Mouse (Mus musculus) hematopoietic multipotent progenitor cell, adult 10-12 weeks (in vitro differentiated cells): ENCODE data around the gene Psmb9. TPM values are rescaled to one million over a fixed set of nuclear protein-coding genes. Genes with fewer than 3 reads are reported as not detected.

Experiments used
- polyA plus RNA-seq: library from polyadenylated mRNA; stranded (reverse); fragments of >175 nt; gene quantifications from 2 replicates; pipeline ENCODE4 v1.2.3, GENCODE M21; 2012; ENCODE audit warnings: low replicate concordance

The Psmb9 gene
- 85.6 and 98.9 TPM in 2 replicates for polyA plus RNA-seq

DNA sequence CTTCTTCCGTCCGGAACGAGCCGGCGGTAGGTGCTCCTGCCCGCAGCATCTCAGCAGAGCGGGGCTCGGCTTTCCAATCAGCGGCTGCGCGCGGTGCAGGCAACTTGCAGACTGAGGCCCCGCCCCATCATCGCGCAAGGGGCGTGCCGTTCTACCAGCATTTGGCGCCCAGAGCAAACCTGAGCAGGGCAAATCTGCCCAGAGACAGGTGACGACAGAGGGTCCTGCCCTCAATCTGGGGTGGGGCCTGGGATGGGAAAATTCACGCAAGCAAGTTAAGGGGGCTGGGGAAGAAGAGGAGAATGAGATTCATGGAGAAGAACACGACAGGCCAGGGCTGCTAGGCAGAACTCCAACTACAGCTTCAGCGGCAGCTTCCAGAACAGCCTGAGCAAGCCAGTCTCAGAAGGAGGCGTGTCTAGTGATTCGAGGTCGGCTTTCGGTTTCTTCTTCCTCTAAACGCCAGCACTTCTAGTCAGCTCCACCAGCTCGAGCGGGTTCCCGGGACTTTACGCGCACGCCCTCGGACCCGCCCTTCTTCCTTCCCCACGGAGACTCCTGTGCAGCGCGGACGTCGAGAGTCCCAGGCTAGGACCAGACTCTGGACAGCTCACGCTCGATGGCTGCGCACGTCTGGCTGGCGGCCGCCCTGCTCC, at the start of gene Psmb9, which contains the start of gene Tap1:
TSS of gene Psmb9 (minus strand) at position 504 of the 656 bp plus-strand sequence.
TSS of gene Tap1 (plus strand) at position 293 of the 656 bp plus-strand sequence.

DNA sequence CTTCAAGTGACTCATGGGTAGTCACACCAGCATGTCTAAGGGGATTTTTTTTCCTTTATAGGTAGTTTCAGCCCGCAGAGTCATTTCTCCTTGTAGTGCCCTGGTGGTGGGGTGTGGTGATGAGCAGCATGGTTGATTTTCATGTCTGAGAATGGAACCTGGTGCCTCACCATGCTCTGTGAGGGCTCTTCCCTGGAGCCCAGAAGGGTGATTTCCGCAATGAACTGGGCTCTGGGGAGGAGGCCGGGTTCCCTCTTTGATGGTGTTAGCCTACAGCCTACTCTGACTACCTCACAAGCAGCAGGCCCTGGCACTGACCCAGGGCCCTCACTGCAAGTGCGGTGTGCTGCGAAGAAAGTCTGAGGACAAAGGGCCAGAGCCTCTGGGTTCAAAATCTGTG, 15.9 kb upstream of the Psmb9 start, which contains the start of gene Tap2:
TSS of gene Tap2 (plus strand) at position 84 of the 400 bp plus-strand sequence.

DNA sequence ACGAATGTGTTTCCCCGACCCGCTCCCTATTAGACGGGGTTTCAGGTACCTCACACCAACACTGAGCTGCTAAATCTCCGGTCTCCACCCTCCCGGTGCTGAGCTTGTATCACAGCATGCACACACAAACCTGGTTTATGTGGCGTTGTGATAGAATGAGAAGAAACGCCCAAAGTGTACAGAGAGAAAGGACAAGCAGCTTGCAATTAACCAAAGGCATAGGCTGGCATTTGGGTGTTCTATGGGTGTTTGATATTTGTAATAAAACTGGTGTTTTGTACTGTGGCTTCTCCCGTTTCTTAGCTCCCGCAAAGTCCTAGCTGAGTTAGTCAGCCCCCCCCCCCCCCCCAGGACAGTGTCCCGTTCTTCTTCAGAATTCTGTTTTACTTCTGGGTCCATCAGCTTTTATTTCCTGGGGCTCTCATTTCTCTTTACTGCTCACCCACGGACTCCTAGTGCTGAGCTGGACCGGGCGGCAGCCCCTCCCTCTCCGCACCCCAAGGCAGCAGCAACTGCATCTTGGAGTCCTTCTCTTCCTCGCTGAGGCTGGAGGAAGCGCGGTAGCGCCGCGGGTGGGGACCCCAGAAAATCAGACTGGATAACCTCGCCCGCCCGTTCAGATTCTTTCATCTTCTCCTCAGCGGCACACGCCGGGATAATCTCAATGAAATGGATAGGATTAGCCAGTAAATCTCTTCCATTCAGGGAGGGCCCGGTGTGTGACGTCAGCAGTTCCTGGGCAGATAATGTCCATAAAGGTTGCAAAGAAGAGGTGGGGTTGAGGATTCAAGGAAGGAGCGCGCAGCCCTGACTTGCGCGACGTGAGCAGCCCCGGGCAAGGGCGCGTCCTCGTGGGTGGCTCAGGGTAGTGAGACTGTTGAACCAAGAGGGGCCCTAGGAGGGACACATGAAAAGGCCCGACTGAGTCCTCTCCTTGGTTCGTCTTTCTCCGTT, 9.7 kb upstream of the Psmb9 start, which contains the start of gene Psmb8:
TSS of gene Psmb8 (plus strand) at position 781 of the 954 bp plus-strand sequence.

DNA sequence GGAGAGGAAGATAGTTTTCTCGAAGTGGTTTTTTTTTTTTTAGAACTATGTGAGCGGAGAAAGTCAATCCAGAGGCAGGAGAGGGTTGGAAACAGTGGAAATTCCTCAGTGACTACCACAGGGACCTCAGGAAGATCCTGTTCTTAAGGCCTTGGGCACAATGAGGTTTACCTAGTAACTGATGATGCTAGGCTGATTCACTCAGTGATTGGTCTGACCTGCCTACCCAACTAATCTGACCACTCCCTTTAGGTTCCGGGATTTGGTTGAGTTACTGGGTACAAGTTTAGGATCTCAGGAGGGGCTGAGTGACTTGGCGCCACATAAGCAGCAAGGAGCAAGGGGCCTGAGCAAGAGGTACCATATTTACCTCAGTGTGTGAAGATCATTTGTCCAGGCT, 34.6 kb downstream of the Psmb9 start, which contains the start of gene H2-DMb1:
TSS of gene H2-DMb1 (plus strand) at position 150 of the 400 bp plus-strand sequence.

DNA sequence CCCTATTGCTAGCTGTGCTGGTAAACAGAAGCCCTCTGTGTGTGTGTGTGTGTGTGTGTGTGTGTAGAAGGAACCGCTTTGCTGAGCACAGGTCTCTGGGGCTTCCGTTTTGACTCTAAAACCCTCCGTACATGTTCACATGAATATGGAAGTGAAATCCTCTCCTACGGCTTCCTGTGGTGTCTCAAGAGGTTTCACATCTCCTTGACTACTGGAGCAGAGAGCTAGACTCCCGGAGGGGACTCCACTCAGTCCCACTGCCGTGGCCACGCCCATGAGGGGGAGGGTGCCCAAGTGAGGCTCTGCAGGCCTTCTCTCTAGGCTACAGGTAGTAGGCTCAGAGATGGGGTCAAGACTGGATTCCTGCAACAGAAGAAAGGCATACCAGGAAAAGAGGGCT, 44.5 kb downstream of the Psmb9 start, which contains the start of gene H2-DMb2:
TSS of gene H2-DMb2 (plus strand) at position 275 of the 400 bp plus-strand sequence.

Other genes starting within 250 kb of the Psmb9 start
- 74.4 and 96.8 TPM in 2 replicates for gene Pfdn6, start 247.4 kb downstream of the Psmb9 start, polyA plus RNA-seq
- gene Wdr46, start 247.1 kb downstream of the Psmb9 start, polyA plus RNA-seq = 59.7 and 181 TPM in 2 replicates
- 33.9 and 69.4 TPM in 2 replicates for gene B3galt4, start 236.3 kb downstream of the Psmb9 start, polyA plus RNA-seq
- gene Vps52, start 232.0 kb downstream of the Psmb9 start, polyA plus RNA-seq = 65.1 and 130 TPM in 2 replicates
- gene Rps18, start 231.8 kb downstream of the Psmb9 start, polyA plus RNA-seq = 30.7 and 202 TPM in 2 replicates
- gene H2-K1, start 187.4 kb downstream of the Psmb9 start, polyA plus RNA-seq = 1,004 and 3,373 TPM in 2 replicates
- 49.6 and 111 TPM in 2 replicates for gene Ring1, start 163.1 kb downstream of the Psmb9 start, polyA plus RNA-seq
- gene H2-Ke6, start 159.7 kb downstream of the Psmb9 start, polyA plus RNA-seq = 67.5 and 266 TPM in 2 replicates
- 46.1 and 74.3 TPM in 2 replicates for gene Slc39a7, start 156.1 kb downstream of the Psmb9 start, polyA plus RNA-seq
- gene Rxrb, start 156.0 kb downstream of the Psmb9 start, polyA plus RNA-seq = 155 and 353 TPM in 2 replicates
- gene Col11a2, start 148.3 kb downstream of the Psmb9 start, polyA plus RNA-seq = 14.4 and 54.0 TPM in 2 replicates
- gene H2-Oa, start 95.4 kb downstream of the Psmb9 start, polyA plus RNA-seq = 55.1 and 259 TPM in 2 replicates
- 140 and 479 TPM in 2 replicates for gene H2-DMa, start 68.2 kb downstream of the Psmb9 start, polyA plus RNA-seq
- gene Brd2, start 65.1 kb downstream of the Psmb9 start, polyA plus RNA-seq = 377 and 424 TPM in 2 replicates
- 454 and 462 TPM in 2 replicates for gene H2-DMb2, start 44.5 kb downstream of the Psmb9 start, polyA plus RNA-seq
- 22.9 and 41.1 TPM in 2 replicates for gene H2-DMb1, start 34.7 kb downstream of the Psmb9 start, polyA plus RNA-seq
- 74.5 and 112 TPM in 2 replicates for gene Tap1, start 211 bp downstream of the Psmb9 start, polyA plus RNA-seq
- gene Psmb8, start 10.0 kb upstream of the Psmb9 start, polyA plus RNA-seq = 348 and 445 TPM in 2 replicates
- gene Tap2, start 15.8 kb upstream of the Psmb9 start, polyA plus RNA-seq = 148 and 211 TPM in 2 replicates
- gene H2-Ob, start 51.1 kb upstream of the Psmb9 start, polyA plus RNA-seq = 44.0 and 80.9 TPM in 2 replicates
- 1,724 and 6,143 TPM in 2 replicates for gene H2-Ab1, start 69.9 kb upstream of the Psmb9 start, polyA plus RNA-seq
- 100 and 954 TPM in 2 replicates for gene H2-Aa, start 100.1 kb upstream of the Psmb9 start, polyA plus RNA-seq
- gene H2-Eb1, start 118.1 kb upstream of the Psmb9 start, polyA plus RNA-seq = 222 and 457 TPM in 2 replicates
- gene H2-Eb2, start 137.9 kb upstream of the Psmb9 start, polyA plus RNA-seq = 0.24 and 0.89 TPM in 2 replicates
- gene Btnl2, start 167.1 kb upstream of the Psmb9 start, polyA plus RNA-seq = 1.8 and 2.0 TPM in 2 replicates
- not detected in 2 replicates for gene Btnl1, start 189.4 kb upstream of the Psmb9 start, polyA plus RNA-seq
- gene BC051142, start 211.1 kb upstream of the Psmb9 start, polyA plus RNA-seq = 0.70 and 1.7 TPM in 2 replicates